Mouse (Mus musculus): ENCODE measurements around the gene Tubb2a.
"Not testable (repeated sequence)": the region's sequence is repeated elsewhere in the genome, so short reads cannot be mapped to it uniquely, and the experiment has no call there.

The Tubb2a gene

GRCm38 (mm10) chr13:34089358-34089757 lies 11.6 kb upstream of the Tubb2a start:
- no peak for DNase-seq (ENCODE audit: low read depth)

GRCm38 (mm10) chr13:34088871-34089288 lies 11.1 kb upstream of the Tubb2a start:
- DNase-seq (ENCODE audit: low read depth), result peak; percentile 46

- not testable (repeated sequence) for DNase-seq (ENCODE audit: low read depth)
Measured at GRCm38 (mm10) chr13:34088201-34088649, 10.4 kb upstream of the Tubb2a start.

- DNase-seq (ENCODE audit: low read depth), result no peak
Measured at GRCm38 (mm10) chr13:34087052-34087812, 9.4 kb upstream of the Tubb2a start.

- DNase-seq (ENCODE audit: low read depth), result no peak
Measured at GRCm38 (mm10) chr13:34084026-34084750, 6.4 kb upstream of the Tubb2a start.

- no peak for DNase-seq (ENCODE audit: low read depth)
Measured at GRCm38 (mm10) chr13:34081926-34082325, 4.1 kb upstream of the Tubb2a start.

- DNase-seq (ENCODE audit: low read depth), result no peak
Measured at GRCm38 (mm10) chr13:34079801-34080200, 2.0 kb upstream of the Tubb2a start.

- no peak for DNase-seq (ENCODE audit: low read depth)
Measured at GRCm38 (mm10) chr13:34078500-34079280, 883 bp upstream of the Tubb2a start.

- DNase-seq (ENCODE audit: low read depth), result peak; percentile 31
Measured at GRCm38 (mm10) chr13:34076561-34077491, 981 bp downstream of the Tubb2a start.

- not testable (repeated sequence) for DNase-seq (ENCODE audit: low read depth)
Measured at GRCm38 (mm10) chr13:34075893-34076292, 1.9 kb downstream of the Tubb2a start.

- DNase-seq (ENCODE audit: low read depth), result not testable (repeated sequence)
Measured at GRCm38 (mm10) chr13:34074441-34074840, 3.4 kb downstream of the Tubb2a start.

- DNase-seq (ENCODE audit: low read depth), result no peak
Measured at GRCm38 (mm10) chr13:34072847-34073246, 5.0 kb downstream of the Tubb2a start.

GRCm38 (mm10) chr13:34071836-34072235 lies 6.0 kb downstream of the Tubb2a start:
- no peak for DNase-seq (ENCODE audit: low read depth)

GRCm38 (mm10) chr13:34070296-34070695 lies 7.5 kb downstream of the Tubb2a start:
- DNase-seq (ENCODE audit: low read depth), result no peak

GRCm38 (mm10) chr13:34066351-34066750 lies 11.5 kb downstream of the Tubb2a start:
- DNase-seq (ENCODE audit: low read depth), result no peak

- DNase-seq (ENCODE audit: low read depth), result no peak
Measured at GRCm38 (mm10) chr13:34062466-34062865, 15.3 kb downstream of the Tubb2a start.

GRCm38 (mm10) chr13:34060061-34060460 lies 17.7 kb downstream of the Tubb2a start:
- no peak for DNase-seq (ENCODE audit: low read depth)

GRCm38 (mm10) chr13:34057252-34057651 lies 20.6 kb downstream of the Tubb2a start:
- DNase-seq (ENCODE audit: low read depth), result no peak

GRCm38 (mm10) chr13:34054983-34055382 lies 22.8 kb downstream of the Tubb2a start:
- DNase-seq (ENCODE audit: low read depth), result no peak

- no peak for DNase-seq (ENCODE audit: low read depth)
Measured at GRCm38 (mm10) chr13:34054391-34054790, 23.4 kb downstream of the Tubb2a start.

- DNase-seq (ENCODE audit: low read depth), result no peak
Measured at GRCm38 (mm10) chr13:34053673-34054282, 24.0 kb downstream of the Tubb2a start.

Data from naive thymus-derived CD4-positive, alpha-beta T cell, adult 2 months (primary cell).